Mouse (Mus musculus): Measurements from ENCODE around the gene D230025D16Rik. TPM values are rescaled to one million over a fixed set of nuclear protein-coding genes. Genes with fewer than 3 reads are reported as not detected.

D230025D16Rik gene
- polyA plus RNA-seq, 1 experiment = not detected

GRCm38 (mm10) chr8:105233126-105233935 is 8.4 kb downstream of the D230025D16Rik start:
- Histone ChIP-seq H3K27ac (ENCODE audit: insufficient read depth, low read depth, low read length) (no peak overlapping the region), H3K4me3 (ENCODE audit: insufficient read depth, low read depth, low read length) (no peak overlapping the region), H3K4me1 (ENCODE audit: control insufficient read depth, insufficient read depth, low read length) (no peaks in the 10 kb centered on the region)
- WGBS = 48% methylated on average over 1 of the region's 1 CpGs
- TF ChIP-seq CTCF (IDR thresholded peaks at IDR 0.05; ENCODE audit: insufficient read depth, low read depth, low read length) (no peak), POLR2A (IDR thresholded peaks at IDR 0.05; ENCODE audit: insufficient read depth, low read depth, low read length) (no peak)

DNA sequence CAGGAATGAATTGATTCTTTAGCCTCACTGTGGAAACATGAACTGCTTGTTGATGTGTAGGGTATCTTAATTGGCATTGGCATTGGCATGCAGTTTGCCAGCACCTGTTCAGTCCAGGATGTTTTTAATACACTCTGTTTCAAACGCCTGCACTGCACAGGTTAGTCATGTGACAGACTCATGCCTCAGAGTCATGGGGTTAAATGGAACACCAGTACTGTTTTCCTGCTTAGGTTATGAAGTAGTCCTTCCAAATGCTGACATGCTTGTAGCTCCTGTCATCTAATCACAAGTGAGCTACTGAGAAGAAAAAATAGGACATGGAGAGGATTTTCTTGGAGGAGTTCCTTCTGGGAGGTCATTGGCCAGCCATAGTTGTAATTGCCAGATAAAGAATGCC is 10.3 kb downstream of the D230025D16Rik start:
- H3K4me3 ChIP-seq (ENCODE audit: insufficient read depth, low read depth, low read length) = no peak overlapping the region
- WGBS = 73% methylated on average over 1 of the region's 1 CpGs

GRCm38 (mm10) chr8:105237442-105238142 is 12.6 kb downstream of the D230025D16Rik start:
- Histone ChIP-seq H3K27ac (ENCODE audit: insufficient read depth, low read depth, low read length) (no peak overlapping the region), H3K4me1 (ENCODE audit: control insufficient read depth, insufficient read depth, low read length) (no peaks in the 10 kb centered on the region), H3K4me3 (ENCODE audit: insufficient read depth, low read depth, low read length) (no peak overlapping the region)
- 92% methylated on average over 14 of the region's 14 CpGs for WGBS
- TF ChIP-seq POLR2A (IDR thresholded peaks at IDR 0.05; ENCODE audit: insufficient read depth, low read depth, low read length) (no peak), CTCF (IDR thresholded peaks at IDR 0.05; ENCODE audit: insufficient read depth, low read depth, low read length) (no peak)

More for the DNA sequence above, 10.3 kb downstream of the D230025D16Rik start:
- Histone ChIP-seq H3K4me1 (ENCODE audit: control insufficient read depth, insufficient read depth, low read length) (no peaks in the 10 kb centered on the region), H3K27ac (ENCODE audit: insufficient read depth, low read depth, low read length) (no peak overlapping the region)
- TF ChIP-seq CTCF (IDR thresholded peaks at IDR 0.05; ENCODE audit: insufficient read depth, low read depth, low read length) (no peak), POLR2A (IDR thresholded peaks at IDR 0.05; ENCODE audit: insufficient read depth, low read depth, low read length) (no peak)

- TF ChIP-seq CTCF (IDR thresholded peaks at IDR 0.05; ENCODE audit: insufficient read depth, low read depth, low read length) (no peak), POLR2A (IDR thresholded peaks at IDR 0.05; ENCODE audit: insufficient read depth, low read depth, low read length) (no peak)
- Histone ChIP-seq H3K4me1 (ENCODE audit: control insufficient read depth, insufficient read depth, low read length) (no peaks in the 10 kb centered on the region), H3K4me3 (ENCODE audit: insufficient read depth, low read depth, low read length) (no peak overlapping the region), H3K27ac (ENCODE audit: insufficient read depth, low read depth, low read length) (no peak overlapping the region)
- WGBS = 97% methylated on average over 7 of the region's 7 CpGs
These were observed 16.1 kb downstream of the D230025D16Rik start for GRCm38 (mm10) chr8:105241016-105241415.

DNA sequence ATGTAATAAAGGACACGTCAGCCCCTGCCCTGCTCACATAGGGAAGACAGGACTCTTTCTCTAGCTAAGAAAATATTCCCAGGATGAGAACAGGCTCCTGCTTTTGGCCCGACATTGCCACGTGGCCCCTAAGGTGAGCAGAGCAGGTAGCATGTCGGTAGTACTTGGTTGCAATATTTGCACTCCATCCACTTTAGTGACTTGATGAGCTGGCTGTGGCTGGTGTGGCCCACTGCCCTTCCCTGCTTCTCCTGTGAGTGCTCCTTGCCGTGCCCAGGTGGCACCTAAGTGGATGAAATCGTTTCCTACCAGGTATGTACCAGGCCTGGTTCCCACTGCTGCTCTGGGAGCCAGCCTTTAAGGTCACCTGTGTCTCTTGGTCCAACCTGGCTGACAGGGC is 27.0 kb downstream of the D230025D16Rik start:
- 95% methylated on average over 6 of the region's 6 CpGs for WGBS
- TF ChIP-seq POLR2A (IDR thresholded peaks at IDR 0.05; ENCODE audit: insufficient read depth, low read depth, low read length) (no peak), CTCF (IDR thresholded peaks at IDR 0.05; ENCODE audit: insufficient read depth, low read depth, low read length) (no peak)

GRCm38 (mm10) chr8:105252680-105253537 is 28.0 kb downstream of the D230025D16Rik start:
- 88% methylated on average over 10 of the region's 10 CpGs for WGBS
- no peak overlapping the region for H3K27ac ChIP-seq (ENCODE audit: insufficient read depth, low read depth, low read length)
- TF ChIP-seq CTCF (IDR thresholded peaks at IDR 0.05; ENCODE audit: insufficient read depth, low read depth, low read length) (no peak), POLR2A (IDR thresholded peaks at IDR 0.05; ENCODE audit: insufficient read depth, low read depth, low read length) (no peak)
- H3K4me1 ChIP-seq (ENCODE audit: control insufficient read depth, insufficient read depth, low read length) = peaks cover 15% of the 10 kb centered on the region
- H3K4me3 ChIP-seq (ENCODE audit: insufficient read depth, low read depth, low read length) = no peak overlapping the region

More for the DNA sequence above, 27.0 kb downstream of the D230025D16Rik start:
- Histone ChIP-seq H3K4me1 (ENCODE audit: control insufficient read depth, insufficient read depth, low read length) (peaks cover 15% of the 10 kb centered on the region), H3K27ac (ENCODE audit: insufficient read depth, low read depth, low read length) (no peak overlapping the region), H3K4me3 (ENCODE audit: insufficient read depth, low read depth, low read length) (no peak overlapping the region)

GRCm38 (mm10) chr8:105253766-105254151 is 28.8 kb downstream of the D230025D16Rik start:
- Histone ChIP-seq H3K4me3 (ENCODE audit: insufficient read depth, low read depth, low read length) (peak overlapping the region; percentile 59; the same call in 1 of the 2 replicates), H3K27ac (ENCODE audit: insufficient read depth, low read depth, low read length) (no peak overlapping the region), H3K4me1 (ENCODE audit: control insufficient read depth, insufficient read depth, low read length) (peaks cover 19% of the 10 kb centered on the region)
- no peak for TF ChIP-seq CTCF (IDR thresholded peaks at IDR 0.05; ENCODE audit: insufficient read depth, low read depth, low read length)
- TF ChIP-seq POLR2A (IDR thresholded peaks at IDR 0.05; ENCODE audit: insufficient read depth, low read depth, low read length) = no peak
- 33% methylated on average over 20 of the region's 20 CpGs for WGBS

DNA sequence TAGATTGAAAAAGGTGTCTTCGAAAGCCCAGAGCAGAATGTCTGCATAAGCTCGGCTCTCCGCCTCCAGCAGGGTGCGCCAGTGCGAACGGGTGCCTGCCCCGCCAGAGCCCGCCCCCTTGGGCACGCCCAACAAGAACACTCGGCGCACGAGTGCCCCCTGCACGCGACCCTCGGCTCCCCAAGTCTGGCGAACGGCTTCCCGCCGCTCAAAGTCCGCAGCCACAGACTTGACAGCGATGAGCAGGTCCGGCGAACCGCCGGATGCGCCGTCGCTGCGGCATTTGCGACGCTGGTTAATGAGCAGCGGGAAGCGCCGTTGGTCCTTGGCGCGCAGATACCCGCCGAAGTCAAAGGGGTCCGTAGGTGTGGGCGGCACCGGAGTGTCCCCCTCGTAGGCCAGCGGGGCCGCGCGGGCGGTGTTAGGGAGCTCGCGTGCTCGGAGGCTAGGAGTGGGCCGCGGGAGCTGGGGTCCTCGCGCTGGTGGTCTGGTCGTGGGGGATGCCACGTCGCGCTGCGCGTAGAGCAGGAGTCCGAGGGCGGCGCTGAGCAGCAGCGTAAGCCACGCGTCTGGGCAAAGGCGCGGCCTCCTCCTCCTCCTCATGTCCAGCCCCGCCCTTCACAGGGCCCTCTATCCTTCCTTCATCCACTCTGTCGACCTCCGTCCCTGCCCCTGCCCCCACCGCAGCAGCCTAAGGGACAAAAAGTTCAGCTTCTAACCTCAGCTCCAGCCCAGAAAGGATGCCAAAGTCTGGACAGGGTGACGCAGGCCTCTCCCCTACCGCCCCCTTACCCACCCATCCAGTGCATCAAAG is 29.4 kb downstream of the D230025D16Rik start:
- Histone ChIP-seq H3K27ac (ENCODE audit: insufficient read depth, low read depth, low read length) (no peak overlapping the region), H3K4me1 (ENCODE audit: control insufficient read depth, insufficient read depth, low read length) (peaks cover 25% of the 10 kb centered on the region), H3K4me3 (ENCODE audit: insufficient read depth, low read depth, low read length) (peak overlapping the region; percentile 59)
- WGBS = under 1% methylated on average over 74 of the region's 74 CpGs
- TF ChIP-seq POLR2A (IDR thresholded peaks at IDR 0.05; ENCODE audit: insufficient read depth, low read depth, low read length) = no peak
- peak; percentile 66 for TF ChIP-seq CTCF (IDR thresholded peaks at IDR 0.05; ENCODE audit: insufficient read depth, low read depth, low read length)
